Mouse (Mus musculus): Measurements from ENCODE around the gene Ctbp2.

Ctbp2 gene

DNA sequence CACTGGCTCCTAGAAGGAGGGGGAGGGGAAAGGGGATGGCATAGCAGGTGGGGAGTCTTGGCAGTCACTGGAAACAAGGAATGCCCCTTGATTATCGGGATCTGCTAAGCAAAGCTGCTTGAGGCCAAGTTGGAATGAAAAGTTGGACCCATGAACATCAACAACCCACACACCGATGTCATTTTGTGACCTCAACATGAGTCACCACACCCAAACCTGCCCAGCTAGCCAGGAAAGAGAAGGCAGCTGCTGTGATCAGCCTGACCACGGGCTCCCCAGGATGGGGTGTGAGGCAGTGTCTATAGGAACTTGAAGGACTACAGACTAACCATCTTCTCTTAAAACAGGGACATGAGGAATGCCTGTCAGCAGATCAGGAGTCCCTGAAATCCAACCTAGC lies 38.7 kb downstream of the Ctbp2 start:
- no peak for DNase-seq (ENCODE audit: low spot score)

DNA sequence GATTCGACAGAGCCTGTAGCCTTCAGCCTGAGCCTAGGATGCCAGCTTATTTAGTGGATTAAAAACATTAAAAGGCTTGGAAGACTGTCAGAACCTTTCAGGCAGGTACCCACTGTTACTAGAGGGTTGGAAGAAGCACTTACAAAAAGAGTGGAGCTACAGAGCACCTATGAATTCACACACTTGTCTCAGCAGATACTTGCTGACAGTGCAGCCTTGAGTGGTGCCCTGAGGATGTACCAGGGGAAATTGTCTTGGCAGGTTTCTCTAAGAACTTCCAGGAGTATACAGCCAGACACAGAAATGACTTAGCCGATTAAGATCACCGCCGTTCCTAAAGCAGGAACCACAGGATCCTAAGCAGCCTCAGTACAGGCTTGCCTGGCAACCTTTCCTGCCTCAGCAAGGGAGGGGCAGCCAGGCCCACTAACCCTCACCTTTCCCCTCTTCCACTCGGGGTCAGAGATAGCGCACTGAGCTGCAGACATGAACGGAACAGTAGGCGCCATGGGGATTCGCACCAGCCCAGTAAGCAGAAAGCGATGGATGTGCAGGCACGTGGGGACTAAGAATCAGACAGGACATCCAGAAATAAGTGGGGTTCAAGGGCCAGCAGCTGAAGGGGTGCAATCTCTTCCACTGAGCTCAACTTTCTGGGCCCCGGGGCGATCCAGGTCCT lies 40.1 kb downstream of the Ctbp2 start:
- no peak for DNase-seq (ENCODE audit: low spot score)

DNA sequence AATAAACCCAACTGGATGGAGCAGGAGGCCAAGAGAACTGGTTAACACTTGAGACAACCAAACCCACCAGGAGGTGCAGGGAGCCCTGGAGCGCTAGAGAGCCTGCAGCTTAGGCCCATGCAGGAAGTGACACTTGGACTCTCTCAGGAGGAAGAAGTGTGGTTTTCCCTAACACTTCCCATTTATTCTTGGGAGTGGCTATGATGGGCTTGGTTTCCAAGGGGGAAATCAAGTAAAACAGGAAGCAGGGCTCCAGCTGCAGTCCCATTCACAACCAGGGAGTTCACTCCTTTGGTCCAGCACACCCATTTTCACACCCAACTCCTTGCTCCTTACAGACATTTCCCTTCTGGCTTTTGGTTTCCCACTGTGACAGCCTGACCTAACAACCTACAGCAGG lies 45.2 kb downstream of the Ctbp2 start:
- DNase-seq (ENCODE audit: low spot score): no peak

DNA sequence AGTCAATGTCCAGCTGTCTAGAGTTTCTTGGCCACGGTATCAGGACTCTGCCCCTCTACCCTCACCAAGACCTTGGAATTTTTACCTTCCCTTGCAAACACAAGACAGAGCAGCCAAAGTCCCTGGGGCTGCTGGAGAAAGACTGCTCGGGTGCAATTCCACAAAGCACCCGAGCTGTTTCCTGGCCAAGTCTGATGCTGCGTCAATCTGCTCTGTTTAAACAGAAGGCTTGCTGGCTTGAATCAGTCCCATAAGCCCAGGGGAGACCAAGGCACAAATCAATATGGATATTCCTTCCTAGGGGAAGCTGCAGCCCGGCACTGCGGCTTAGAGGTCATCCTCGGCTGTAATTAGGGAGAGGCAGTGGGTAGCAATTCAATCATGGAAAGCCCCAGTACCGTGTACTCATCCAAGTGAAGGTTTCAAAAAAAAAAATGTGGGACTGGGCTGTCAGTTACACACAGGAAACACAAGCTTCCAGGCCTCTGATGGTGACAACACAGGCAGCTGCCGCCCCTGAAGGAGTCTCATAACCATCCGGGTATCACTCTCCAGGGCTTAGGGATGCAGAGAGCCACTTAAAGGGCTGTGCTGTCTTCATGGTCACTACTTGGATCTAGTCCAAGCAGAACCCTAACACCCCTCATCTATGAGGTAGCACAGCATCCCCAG lies 49.6 kb downstream of the Ctbp2 start:
- DNase-seq (ENCODE audit: low spot score): no peak

DNA sequence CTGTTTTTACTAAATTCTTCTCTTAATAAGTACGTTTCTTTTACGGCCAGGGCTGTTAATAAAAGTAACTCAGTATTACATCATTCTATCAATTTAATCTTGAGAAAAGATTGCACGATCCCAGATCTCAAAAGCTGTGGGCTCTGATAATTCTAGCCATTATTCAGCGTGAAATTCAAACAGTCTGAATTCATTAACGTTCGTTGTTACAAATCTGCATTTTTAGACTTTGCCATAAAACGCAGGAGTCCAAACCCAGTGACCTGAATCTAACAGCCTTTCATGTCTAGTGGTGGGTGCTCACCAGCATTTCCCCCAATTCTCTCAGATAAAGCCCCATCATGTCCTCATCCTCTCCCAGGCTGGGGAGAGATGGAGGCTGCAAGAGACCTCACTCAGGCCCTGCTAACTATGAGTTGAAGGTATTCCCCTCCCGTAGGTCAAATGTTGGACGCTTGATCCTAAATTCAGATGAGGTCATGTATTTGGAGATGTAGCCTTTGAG lies 51.0 kb downstream of the Ctbp2 start:
- DNase-seq (ENCODE audit: low spot score): no peak

DNA sequence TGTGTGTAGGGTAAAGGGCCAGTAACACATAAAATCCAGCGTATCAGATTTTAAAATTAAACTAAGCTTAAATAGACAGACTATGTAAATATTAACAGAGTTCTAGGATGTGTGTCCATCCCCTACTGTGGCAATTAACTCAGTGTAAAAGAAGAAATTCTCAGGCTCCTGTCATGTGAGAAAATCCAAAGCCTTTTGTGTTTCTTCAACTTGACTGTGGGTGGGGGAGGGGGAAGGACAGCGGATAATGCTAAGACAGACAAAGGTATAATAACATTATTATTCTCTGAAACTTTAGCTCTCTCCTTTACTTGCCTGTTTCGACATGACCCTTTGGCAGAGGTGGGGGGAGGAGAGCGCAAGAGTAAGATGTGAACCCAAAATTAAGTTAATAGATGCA lies 51.6 kb downstream of the Ctbp2 start:
- no peak for DNase-seq (ENCODE audit: low spot score)

DNA sequence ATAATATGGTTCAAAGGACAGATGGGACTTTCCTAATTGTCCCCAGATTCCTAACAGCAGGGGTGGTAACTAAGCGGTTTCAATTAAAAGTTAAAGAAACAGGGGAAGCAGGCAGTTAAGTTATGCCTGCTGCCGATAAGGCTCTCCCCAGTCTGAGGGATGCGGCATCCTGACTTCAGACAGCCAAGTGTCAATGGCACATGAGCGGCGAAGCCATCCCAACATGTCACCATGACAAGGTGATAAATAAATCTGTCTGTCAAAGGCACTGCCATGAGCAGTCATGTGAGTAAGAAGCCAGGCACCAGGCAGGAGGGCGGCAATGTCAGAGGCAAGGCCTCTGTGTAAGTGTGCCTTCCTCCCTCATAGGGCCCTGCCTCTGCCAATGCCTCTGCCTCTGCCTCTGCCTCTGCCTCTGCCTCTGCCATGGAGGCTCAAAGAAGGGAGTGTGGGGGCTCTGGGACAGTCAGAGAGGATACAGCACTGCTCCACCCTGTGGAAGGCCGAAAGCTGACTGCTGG lies 56.8 kb downstream of the Ctbp2 start:
- no peak for DNase-seq (ENCODE audit: low spot score)

DNA sequence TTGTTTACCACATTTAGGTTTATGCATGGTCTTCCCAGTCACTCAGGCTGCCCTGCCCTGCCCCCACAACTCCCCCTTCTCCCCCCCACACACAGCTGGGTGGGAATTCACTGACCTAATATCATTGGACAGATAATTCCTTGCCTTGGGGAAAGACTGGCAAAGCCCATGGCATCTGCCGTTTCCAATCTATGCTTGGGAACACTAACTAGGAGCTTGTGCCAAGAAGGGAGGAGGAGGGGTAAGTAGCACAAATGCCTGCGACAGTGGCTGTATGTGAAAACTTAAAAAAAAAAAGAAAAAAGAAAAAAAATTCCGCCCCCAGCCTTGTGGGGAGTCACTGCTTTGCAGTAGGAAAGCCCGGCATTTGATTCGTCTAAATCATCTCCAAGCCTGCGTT lies 57.4 kb downstream of the Ctbp2 start:
- no peak for DNase-seq (ENCODE audit: low spot score)

DNA sequence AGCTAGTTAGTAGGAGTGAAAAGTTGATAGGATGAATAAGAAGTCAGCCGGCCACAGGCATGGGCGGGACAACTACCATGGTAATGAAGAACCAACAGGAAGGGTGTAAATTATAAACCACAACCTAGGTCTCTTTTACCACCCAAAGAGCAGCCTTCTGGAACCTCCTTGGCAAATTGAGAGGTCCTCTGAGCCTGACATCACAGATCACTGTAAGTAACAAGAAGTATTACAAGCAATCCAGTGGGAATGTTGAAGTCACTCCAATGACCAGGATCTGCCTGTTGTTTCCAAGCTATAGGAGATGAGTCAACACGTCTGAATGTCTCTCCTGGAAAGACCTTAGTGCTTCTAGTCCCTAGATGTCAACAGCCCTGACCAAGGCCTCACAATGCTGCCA lies 62.1 kb downstream of the Ctbp2 start:
- DNase-seq (ENCODE audit: low spot score): no peak

DNA sequence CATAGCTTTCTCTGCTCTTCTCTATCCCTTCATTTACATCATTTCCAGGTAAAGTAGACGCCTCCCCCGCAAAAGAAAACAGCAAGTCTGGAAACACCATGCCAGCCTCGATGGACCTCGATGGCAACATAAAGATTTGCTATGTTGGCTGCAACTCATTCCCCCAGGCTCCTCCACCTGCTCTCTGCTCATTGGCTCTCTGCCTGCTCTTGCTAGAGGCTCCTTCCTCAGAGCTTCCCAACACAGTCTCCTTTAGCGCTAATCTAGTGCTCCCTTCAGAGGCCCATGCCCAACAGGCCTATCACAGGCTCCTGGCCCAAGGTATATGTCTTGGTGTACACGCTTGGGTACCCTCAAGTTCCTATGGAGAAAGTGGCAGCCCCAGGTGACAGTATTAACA lies 64.0 kb downstream of the Ctbp2 start:
- no peak for DNase-seq (ENCODE audit: low spot score)

DNA sequence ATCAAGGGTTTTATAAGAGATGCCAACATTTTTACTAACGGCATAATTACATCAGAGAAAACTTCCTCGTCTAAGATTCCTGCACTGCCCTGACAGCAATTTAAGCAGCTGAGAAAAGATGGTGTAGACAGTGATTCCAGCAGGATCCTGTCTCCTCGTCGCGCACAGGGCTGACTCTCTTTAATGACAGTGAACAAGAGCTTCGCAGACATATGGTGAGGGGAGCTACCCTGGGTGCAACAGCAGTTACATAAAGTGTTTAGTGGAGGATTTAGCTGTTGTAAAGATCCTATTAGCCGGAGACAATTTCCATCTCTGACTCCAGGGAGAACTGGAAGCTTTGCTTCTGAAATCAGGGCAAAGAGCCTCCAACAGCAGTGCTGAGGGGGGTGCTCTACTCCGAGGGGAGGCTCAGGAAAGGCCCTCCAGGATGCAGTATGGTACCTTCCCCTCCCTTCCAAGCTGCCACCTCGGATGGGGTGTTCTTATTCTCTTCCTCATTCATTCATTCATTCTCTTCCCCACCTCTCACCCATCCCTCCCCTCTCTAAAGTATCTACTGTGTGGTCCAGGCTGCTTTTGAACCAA lies 64.5 kb downstream of the Ctbp2 start:
- no peak for DNase-seq (ENCODE audit: low spot score)

DNA sequence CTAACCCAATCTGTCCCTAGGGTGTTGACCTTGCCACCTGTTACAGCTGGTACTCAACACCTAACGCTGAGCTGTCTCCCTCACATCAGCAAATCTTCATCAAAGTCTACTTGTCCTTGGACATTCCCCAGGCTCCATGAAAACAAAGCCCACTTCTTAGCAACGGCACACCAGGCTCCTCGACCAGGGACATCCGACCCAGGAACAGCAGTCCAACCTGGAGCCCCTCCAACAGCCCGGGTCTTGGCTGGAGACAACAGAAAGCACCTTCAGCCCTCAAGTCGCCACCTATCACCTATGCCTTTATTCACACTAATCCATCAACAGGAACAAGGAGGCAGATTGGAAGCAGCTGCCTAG lies 65.0 kb downstream of the Ctbp2 start:
- no peak for DNase-seq (ENCODE audit: low spot score)

DNA sequence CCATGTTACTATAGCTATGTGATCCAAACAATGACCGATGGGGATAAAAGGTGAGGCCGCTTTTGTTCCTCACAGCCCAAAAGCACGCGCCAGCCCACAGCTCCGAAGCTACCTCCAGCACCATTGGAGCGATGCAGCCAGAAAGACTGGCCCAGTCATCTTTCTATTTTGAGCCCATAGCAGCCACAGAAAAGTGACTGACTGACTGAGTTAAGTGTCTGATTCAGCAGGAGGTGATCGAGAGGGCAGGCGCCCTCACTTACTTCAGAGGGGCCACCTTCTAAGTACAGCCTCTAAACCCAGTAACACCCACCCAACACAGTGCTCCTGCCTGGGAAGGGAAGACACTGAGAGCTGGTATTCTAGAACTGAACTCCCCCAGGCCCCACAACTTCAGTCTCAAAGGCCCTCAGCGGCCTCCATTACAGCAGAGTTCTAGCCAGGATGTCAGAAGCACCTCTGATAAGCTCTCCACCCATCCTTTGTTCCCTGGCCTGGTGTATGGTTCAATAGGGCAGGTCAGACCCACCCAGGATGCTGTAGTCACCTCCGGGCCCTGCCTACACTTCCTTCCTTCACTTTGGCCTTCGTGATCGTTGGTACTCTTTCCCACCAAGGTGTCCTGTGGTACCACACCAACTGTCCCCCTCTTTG lies 65.5 kb downstream of the Ctbp2 start:
- DNase-seq (ENCODE audit: low spot score): no peak

DNA sequence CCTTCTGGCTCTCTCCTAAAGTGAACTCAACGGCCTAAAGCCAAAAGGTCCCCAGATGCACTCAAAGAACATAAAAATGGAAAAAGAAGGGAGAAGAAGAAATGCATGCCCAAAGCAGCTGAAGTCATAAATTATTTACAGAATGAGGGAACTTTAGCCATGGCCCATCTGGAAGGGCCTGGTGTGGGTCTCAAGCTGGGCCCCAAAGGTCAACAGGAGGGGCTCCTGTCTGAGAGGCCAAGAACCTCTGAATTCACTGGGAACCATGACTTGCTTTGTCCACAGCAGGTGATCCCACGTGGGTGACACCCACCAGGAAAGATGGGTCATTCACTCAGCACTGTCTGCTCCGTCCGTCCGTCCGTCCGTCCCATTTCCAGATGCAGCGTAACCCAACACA lies 67.2 kb downstream of the Ctbp2 start:
- DNase-seq (ENCODE audit: low spot score): no peak

DNA sequence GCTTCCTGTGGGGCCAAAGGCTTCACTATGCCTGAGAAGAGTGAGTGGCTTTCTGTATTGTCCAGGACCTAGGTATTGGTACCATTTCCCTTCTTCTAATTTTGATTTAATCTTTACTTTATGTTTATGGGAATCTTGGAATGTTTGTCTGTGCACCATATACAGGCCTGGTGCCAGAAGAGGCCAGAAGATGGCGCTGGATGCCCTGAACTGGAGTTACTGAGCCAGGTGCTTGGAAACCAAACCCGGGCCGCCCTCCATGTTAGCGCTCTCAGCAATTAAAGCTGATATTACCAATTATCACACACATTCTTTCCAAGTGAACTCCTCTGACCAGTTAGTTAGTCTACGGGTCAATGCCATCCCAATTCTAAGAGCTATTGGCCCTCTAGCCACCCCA lies 69.7 kb downstream of the Ctbp2 start:
- DNase-seq (ENCODE audit: low spot score): no peak

DNA sequence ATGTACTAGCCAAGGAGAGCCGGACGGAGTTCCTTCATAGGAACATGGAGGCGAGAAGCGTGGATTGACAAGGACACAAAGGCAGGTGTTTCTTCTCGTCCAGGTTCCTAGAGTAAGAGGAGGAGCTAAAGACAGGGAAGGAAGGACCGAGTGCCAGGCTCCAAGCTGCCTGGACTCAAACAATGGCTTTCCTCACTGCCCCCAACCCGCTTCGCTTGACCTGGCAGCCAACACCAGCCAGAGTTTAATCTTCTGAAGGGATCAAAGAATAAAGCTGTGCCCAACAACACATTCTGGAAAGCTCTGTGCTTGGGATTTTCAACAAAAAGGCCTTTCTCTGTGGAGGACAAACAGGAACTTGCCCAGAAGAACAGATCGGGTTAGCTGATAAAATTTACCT lies 70.4 kb downstream of the Ctbp2 start:
- DNase-seq (ENCODE audit: low spot score): no peak

DNA sequence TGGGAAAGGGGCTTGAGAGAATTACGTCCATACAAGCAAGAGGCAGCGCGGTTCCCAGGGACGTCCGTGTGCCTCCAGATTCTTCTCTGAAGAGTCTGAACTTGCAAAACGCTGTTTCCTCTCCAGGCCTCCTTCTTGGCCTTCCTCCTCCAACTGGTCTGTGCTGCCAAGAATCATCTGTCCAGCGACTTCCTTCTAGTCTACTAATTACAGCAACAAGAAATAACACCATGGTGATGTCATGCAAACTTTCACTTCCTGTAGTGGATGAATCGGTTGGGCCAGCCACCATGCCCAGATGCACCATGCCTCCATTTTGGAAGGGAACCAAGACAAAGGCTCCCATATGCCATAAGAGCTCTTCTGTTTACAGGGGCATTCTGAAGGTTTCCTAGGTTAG lies 71.3 kb downstream of the Ctbp2 start:
- peak; percentile 34 for DNase-seq (ENCODE audit: low spot score)

DNA sequence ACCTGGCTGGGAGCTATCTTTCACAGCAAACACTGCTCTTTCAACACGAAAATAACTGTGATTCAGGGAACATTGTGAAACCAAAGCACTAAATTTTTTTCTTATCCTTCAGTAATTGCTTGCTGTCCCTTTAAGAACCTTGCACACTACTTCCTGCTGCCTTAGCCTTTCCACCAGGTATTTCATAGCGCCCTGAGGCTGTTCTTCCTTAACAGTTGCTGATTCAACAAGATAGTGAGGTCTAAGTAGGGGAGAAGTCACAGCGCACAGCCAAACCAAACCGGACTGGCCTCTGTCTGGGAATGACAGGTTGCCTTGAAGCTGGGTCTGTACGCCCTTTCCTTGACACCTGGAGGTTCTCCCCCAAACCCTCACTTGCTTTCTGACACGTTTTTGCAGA lies 73.5 kb downstream of the Ctbp2 start:
- no peak for DNase-seq (ENCODE audit: low spot score)

DNA sequence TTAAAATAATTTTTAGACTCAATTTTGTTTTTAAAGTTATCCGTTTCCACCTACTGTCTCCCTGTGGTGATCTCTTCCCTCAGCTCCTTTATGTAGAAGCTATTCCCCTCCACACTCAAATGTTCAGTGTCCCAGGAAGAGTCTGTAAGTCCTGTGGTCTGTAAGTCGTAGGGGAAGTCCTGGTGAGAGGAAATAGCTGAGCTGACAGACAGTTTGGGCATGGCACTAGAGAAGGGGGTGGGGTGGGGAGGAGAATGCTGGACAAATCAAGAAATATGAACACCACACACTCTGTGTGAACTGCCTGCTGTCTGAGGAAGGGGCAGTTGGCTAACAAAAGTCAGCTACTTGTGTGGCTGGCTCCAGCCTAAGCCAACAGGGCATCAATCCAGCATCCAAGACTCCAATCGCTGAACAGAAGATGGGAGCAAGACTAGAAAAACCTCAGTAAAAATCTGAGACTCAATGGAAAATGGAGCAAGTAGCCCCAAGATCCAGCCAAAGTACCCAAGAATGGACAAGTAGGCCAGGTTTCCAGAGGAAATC lies 76.0 kb downstream of the Ctbp2 start:
- DNase-seq (ENCODE audit: low spot score): no peak

DNA sequence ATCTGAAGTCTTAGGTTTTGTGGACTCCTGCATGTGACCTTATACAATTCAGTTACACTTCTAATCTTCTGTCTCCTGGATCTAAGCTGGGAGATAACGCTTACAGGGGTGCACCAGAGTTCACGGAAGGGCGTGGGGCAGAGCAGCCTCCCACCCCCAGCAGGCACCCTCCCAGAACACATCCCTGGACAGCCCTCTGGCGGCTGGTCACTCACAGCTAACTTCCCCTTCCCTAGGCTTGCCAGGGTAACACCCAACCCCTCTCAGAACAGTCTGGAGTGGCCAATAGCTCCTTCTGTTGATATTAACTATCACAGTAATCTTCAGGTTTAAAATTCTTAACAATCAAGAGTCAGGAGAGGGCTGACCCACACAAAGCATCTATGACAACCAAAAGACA lies 76.9 kb downstream of the Ctbp2 start:
- no peak for DNase-seq (ENCODE audit: low spot score)

DNA sequence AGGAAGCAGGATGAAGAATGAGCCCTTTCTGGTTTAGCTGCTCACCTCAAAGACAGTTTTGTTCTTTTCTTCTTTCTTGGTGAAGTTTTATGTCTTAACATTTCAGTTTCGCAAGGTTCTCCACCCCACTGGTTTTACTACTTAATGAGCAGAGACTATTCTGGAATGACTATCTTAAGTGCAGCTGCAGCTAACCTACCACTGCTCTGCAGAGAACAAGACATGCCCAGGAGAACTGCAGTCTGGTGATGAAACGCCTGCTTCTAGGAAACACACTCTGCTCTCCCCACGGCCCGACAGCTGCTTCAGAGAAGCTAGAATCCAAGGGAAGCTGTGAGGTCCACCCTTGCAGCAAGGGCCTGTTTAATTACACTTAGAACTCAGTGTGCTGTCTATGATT lies 79.4 kb downstream of the Ctbp2 start:
- no peak for DNase-seq (ENCODE audit: low spot score)

DNA sequence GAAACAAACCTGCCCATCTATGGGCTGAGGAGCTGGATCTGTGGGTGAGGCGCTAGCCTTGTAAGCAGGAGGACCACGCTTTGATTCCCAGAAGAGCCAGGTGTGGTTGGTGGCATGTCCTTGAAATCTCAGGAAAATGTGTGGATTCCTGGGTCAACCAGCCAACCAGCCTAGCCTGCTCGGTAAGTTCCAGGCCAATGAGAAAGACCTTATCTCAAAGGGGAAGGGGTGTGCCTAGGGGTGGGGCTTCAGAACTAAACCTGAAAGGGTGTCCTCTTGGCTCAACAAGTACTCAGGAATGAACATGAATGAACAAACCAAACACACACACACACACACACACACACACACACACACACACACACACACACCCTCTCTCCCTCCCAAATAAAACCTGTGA lies 82.4 kb downstream of the Ctbp2 start:
- DNase-seq (ENCODE audit: low spot score): no peak

Data from ovary, postnatal 14 days (tissue).